Mouse (Mus musculus): ENCODE results near the gene Cend1.
"Not testable (repeated sequence)": the region's sequence is repeated elsewhere in the genome, so short reads cannot be mapped to it uniquely, and the experiment has no call there.

Gene Cend1

DNA sequence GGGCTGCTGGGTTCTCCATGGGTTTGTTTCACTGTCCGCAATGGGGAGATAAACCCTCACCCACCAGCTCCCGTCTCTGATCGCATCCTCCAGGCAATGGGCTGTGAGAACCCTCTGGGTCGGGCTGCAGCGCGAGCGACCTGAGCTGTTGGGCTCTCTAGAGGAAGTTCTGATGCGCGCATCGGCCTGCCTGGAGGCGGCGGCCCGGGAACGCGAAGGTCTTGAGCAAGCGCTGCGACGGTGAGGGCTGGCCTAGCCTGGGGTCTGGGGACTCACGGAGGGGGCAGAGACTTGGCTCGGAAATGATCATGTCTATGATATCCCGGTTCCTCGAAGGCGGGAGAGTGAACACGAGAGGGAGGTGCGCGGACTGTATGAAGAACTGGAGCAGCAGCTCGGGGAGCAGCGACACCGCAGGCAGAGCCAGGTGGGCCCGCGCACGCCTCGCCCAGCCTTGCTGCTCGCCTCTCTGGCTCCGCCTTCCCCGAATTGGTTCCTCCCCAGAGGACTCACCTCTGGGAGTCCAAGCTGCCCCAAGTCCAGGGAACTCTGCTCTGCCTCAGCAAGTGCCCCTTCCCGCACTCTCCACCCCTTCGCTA, 35.4 kb upstream of the Cend1 start:
- peak in 1 of 2 experiments; percentile 58 for DNase-seq

DNA sequence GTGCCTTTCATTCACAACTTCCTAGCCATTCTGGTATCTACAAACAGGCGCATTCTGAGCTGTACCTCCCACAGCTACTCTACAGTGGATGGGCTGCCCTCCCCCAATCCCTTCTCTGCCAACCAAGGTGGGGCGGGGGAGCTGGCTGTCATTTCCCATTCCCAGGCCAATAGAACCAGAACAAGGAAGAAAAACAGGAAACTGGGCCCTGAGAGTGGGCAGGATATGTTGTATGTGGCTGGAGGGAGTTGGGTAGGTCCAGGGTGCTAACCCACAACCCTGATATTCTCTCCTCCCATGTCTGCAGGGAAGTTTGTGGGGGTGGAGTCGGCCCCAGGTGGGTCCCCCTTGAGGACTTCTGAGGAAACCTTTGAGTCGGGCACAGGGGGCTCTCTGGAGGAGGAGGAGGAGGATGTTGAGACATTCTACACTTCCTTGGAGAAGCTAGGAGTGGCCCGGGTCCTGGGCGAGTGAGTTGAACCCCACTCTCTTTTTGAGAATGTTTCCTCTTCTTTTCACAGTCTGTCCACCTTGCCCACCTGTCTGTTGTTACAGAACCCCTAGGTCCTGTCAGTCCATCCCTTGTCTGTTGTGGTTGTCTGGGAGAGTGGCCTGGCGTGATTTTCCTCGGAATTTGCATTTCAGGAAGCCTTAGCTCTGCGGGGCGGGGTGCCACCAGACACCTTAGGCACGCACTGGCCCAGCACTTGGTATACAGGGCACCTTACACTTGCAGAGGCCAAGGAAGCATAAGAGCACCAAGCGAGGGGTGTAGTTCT, 34.7 kb upstream of the Cend1 start:
- DNase-seq, result no peak

DNA sequence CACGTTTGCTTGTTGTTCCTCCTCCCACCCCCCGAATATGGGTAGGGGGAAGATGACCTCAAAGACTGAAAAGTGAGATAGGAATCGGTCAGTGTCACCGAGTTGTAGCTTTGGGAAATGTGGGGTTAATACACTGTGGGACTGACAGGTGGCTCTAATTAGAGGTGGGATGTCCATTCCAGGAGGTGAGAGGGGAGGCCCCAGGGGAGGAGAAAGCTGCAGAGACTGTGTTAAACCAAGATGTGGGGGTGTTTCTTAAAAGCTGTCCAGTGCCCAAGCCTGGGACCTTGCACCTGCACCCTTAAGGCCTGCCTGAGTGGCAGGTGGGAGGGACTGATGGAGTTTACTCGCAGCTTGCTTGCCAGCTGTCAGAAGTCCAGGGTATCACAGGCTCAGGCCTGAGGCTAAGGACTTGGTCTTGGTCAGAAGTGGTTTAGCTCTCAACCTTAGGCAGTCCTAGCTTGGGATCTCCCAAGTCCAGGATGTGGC, 33.1 kb upstream of the Cend1 start:
- no peak for DNase-seq

DNA sequence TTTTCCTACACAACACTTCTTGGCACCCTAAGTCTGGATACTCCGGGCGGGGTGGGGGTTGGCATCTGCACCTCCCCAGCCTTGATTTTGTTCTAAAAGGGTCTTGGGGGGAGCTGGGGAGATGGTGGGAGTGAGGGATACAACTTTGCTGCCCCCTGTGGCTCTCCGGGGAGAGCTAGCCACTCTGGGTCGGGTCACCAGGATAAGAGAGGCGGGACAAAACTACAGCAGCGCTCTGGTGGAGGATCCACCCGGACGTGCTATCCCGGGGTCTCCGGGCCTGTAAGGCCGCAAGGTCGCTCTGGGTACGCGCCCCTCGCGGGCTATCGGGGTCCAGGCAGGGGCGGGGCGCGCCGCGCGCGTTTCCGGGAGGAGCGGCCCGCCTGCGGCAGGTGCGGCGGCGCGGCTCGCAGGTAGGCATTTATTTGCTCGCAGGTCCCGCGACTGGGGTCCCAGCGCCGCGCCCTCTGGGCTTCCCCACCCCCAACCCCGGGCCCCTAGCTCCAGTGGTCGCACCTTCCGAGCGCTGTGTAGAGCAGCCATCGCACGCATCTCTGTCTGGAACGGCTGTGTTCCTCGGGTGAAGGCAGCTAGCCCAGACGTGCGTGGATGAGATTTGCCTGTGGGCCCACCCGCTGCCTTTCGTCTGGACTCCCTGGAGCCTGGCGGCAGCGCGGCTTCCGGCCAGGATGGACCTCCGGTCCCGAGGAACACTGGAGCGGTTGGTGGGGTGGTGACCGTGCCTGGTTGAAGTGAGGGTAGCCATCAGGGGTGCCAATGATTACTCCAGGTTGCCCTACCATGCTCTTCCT, 32.4 kb upstream of the Cend1 start:
- DNase-seq, result no peak

- no peak for DNase-seq
These were observed 31.3 kb upstream of the Cend1 start, which contains the start of gene Cracr2b for GRCm38 (mm10) chr7:141460391-141461113. Cracr2b (plus strand) TSS chr7:141461094.

DNA sequence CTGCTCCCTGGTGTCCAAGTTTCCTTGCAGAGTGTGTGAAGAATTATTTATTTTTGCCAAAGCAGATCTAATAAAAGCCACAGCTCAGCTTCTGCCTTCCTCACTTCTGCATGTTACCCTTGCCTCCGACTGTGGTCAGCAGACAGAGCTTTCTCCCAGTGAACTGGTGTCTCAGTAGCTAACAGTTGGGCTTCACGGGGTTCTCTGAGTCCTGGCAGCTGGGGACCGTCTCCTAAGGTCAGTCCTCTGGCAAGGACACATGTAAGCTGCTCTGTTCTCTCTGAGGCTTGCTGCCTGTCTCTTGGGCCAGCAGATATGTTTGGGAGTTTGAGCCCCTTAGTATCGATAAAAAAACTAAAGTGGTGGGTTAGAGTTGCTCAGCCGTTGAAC, 30.7 kb upstream of the Cend1 start:
- DNase-seq, result no peak

- peak in 1 of 2 experiments; percentile 20 for DNase-seq
These were observed 30.0 kb upstream of the Cend1 start for GRCm38 (mm10) chr7:141459301-141459711.

- peak in 1 of 2 experiments; percentile 26 for DNase-seq
These were observed 29.4 kb upstream of the Cend1 start for GRCm38 (mm10) chr7:141458661-141459060.

DNA sequence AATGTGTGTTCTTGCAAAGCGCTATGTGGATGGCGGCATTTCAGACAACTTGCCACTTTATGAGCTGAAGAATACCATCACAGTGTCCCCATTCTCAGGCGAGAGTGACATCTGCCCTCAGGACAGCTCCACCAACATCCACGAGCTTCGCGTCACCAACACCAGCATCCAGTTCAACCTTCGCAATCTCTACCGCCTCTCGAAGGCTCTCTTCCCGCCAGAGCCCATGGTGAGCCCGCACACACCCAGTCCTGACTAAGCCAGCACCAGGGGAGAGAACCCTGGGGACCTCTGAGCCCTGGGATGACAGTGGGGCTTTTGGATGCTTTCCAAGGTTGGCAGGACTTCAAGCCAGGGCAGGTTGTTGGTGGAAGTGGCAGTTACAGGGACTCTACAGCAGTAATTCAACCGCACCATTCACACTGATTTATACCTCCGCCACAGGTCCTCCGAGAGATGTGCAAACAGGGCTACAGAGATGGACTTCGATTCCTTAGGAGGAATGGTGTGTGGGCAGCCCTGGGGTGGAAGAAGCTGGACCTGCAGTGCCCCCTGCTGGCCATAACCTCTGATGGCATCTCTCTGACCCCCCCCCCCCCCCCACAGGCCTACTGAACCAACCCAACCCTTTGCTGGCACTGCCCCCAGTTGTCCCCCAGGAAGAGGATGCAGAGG, 28.8 kb upstream of the Cend1 start:
- DNase-seq, result peak; percentile 51 to 58

DNA sequence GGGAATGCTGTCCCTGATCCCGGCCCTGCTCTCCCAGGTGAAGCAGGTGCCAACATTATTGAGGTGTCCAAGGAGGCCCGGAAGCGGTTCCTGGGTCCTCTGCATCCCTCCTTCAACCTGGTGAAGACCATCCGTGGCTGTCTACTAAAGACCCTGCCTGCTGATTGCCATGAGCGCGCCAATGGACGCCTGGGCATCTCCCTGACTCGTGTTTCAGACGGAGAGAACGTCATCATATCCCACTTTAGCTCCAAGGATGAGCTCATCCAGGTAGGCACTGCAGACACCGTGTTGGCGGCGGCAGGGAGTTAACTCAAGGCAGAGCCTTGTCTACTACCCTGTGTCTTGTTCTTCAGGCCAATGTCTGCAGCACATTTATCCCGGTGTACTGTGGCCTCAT, 27.9 kb upstream of the Cend1 start:
- no peak for DNase-seq

DNA sequence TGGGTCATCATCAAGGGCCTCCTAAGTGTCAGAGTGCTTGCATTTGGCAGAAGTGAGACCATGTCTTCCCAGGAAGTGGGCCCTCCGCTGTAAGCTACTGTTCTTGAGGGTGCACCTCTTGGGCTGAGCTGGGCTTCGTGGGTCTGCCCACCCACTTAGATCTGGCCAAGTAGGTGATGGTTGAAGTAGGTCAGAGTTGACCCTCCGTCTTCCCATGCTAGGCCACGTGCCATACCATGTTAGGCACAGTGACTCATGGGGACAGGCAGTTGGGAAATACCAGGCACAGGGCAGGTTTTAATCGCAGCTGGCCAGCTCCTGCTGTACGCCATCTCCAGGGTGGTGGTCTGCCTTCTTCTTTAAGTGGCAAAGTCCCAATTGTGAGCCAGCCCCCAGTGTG, 27.4 kb upstream of the Cend1 start:
- no peak for DNase-seq

- DNase-seq, result peak; percentile 43 to 55
These were observed 26.5 kb upstream of the Cend1 start for GRCm38 (mm10) chr7:141455610-141456314.

- DNase-seq, result peak; percentile 95 to 96
These were observed 25.8 kb upstream of the Cend1 start, which contains the start of gene Pnpla2 for GRCm38 (mm10) chr7:141454967-141455551. Pnpla2 (plus strand) TSS chr7:141455198.

- no peak for DNase-seq
These were observed 24.3 kb upstream of the Cend1 start for GRCm38 (mm10) chr7:141453636-141454035.

DNA sequence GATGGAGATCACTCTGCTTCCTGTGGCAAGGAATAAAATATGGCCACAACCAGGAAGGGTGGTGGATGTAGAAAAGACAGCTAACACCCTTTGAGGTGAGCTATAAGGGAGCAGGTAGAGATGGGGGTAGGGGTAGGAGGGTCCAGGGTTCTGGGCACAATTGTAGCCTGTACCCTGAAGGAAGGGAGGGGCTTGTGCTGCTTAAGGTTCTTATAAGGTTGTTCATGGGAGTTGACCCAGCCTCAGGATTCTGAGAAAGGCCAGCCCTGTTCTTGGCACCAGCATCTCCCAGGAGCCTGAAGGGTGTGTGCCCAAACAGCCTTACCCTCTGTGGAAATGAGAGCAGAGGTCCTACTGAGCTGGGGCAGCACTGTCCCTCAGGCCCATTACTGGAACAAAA, 22.6 kb upstream of the Cend1 start:
- no peak for DNase-seq

DNA sequence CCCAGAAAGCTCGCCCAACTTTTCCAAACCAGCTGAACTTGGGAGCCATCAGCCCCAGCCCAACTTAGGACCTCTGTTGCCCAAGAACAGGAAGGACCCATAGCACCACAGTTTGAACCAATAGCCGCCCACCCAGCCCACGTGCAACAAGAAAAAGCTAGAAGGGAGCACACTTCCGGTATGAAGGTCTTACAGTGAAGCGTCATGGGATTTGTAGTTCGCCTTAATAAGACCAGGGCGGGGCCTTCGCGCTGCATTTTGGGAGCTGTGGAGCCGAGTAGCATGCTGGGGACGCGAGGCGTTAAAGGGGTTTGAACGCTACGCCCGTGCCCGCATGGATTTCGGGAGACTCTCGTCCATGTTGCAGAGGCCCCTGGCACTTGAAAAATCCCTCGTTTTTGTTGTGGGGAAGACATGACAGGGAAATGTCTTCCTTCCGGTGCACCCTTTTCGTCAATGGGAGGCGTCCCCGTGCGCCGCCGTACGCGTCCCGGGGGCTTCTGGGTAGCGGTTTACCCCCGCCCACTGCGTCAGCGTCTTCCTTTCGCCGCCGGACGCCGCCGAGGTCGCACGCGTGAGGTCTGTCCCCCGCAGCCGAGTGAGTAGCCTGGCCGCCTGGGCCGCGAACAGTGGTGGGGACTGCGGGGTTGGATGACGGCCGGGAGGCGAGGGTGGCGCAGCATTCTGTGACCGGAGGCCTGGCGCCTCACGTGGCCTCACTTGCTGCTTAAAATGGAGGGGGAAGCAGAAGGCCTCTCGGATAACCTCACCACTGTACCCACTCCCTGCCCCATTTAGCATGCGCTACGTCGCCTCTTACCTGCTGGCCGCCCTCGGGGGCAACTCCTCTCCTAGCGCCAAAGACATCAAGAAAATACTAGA, 18.1 kb upstream of the Cend1 start, which contains the start of gene Rplp2:
Rplp2 (plus strand) TSS at position 261 of the 882 bp plus-strand sequence.
- peak; percentile 93 for DNase-seq

DNA sequence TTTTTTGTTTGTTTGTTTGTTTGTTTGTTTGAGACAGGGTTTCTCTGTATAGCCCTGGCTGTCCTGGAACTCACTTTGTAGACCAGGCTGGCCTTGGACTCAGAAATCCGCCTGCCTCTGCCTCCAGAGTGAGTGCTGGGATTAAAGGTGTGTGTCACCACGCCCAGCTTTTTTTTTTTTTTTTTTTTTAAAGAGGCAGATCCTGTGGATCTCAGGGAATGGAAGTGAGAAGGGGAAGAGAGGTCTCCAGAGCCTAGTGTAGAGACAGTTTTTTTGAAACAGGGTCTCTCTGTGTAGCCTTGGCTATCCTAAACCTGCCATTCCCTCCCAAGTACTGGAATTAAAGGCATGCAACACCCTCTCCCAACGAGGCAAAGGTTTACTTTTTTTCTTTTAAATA, 17.1 kb upstream of the Cend1 start:
- not testable (repeated sequence) for DNase-seq

DNA sequence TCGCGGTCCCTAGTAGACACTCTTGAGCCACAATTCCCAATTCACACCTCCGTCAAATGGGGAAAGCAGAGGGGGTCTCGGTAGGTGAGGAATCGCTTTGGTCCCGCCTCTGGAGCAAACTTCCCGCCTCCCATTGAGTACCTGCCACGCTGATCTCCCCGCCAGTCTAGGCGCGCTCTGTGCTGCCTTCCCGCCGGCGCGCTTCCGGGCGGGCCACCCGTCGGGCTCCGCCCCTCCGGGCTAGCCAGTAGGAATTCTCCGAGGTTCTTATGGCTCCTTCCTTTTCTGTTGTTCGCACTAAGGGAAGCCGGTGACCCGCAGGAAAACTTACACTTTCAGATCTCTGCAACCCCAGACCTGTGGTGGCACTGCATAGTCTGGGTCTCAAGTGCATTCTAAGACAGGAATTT, 14.5 kb upstream of the Cend1 start, which contains the start of gene Pidd1:
Pidd1 (minus strand) TSS at position 198 of the 410 bp plus-strand sequence.
- DNase-seq, result peak; percentile 58 to 73

DNA sequence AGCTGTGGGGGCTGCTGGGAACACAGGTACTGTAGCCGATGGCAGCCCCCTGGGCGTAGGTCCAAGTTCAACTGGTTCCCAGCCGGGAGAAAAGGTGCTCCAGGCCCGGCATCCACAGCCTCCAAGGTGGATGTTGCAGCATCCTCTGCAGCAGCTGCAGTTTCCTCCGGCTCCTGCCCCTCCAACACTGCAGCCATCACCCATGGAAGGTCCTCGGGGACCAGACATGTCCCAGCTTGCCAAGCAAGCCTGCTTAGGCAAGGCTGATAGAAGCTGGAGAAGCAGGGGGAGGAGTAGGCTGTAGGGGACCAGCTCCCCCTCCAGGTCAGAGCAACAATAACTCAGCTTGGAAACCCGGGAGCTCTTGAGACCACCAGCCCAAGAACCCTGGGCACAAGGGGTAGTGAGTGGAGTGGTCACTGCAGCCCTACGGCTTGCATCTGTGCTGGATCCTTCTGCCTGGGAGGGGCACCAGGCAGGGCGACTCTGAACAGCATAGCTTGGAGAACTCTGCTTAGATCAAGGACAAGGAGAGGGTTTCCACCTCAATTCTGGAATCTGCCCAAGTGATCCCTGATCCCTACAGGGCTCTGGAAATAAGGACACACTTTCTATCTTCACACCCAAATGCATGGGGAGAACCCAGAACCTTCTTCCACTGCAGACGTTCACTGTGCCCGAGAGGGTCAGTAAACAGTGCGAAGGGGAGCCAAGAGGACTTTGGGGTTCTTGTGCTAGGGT, 14.0 kb upstream of the Cend1 start:
- peak; percentile 43 to 55 for DNase-seq

Data from thymus, postnatal 36 days (tissue).